Mouse (Mus musculus) regulatory T cell (primary cell): ENCODE data around the gene Vmn2r20.
"Not testable (repeated sequence)": the region's sequence is repeated elsewhere in the genome, so short reads cannot be mapped to it uniquely, and the experiment has no call there.

Experiments
- in situ Hi-C: fragments of 300-600 bp; cut with MboI, MseI; formaldehyde crosslinking; loops from one replicate; pipeline ENCODE4 v1.15.1; 2025; ENCODE audit warnings: high pct_unique_total_duplicates

Gene Vmn2r20

DNA sequence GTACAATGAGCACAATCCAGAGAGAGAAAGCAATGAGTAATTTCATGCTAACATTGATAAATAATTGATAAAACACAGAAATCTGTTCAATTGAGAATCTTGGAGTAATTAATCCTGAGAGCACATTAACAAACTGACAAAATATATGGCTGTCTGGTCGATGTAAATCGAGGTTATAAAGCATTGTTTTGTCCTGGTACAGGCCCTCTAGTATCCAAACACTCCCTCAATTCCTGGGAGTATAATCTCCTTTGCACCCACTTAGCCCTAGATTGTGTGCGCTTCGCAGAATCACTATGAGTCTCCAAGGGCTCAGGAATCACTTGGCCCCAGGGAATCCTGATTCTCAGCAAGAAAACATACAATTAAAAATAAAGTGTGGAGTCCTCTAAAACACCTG, at the start of gene Vmn2r20:
TSS of gene Vmn2r20 (minus strand) at position 101 of the 400 bp plus-strand sequence.
- in situ Hi-C loops: not testable (repeated sequence)

DNA sequence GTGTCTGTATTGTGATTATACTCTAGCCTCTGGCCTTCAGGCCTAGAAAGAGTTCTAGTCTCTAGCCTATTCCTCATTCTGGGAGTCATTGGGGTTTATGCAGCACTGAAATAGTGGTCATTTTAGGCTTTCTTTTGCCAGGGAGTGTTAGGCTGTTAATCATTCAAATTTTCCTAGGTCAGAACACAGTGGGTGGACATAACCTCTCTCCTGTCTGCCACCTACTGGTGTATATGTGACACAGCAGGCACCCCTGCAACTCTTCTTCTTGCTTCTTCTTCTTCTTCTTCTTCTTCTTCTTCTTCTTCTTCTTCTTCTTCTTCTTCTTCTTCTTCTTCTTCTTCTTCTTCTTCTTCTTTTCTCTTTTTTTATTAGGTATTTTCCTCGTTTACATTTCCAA, 6.5 kb upstream of the Vmn2r20 start:
- in situ Hi-C loops: not testable (repeated sequence)

DNA sequence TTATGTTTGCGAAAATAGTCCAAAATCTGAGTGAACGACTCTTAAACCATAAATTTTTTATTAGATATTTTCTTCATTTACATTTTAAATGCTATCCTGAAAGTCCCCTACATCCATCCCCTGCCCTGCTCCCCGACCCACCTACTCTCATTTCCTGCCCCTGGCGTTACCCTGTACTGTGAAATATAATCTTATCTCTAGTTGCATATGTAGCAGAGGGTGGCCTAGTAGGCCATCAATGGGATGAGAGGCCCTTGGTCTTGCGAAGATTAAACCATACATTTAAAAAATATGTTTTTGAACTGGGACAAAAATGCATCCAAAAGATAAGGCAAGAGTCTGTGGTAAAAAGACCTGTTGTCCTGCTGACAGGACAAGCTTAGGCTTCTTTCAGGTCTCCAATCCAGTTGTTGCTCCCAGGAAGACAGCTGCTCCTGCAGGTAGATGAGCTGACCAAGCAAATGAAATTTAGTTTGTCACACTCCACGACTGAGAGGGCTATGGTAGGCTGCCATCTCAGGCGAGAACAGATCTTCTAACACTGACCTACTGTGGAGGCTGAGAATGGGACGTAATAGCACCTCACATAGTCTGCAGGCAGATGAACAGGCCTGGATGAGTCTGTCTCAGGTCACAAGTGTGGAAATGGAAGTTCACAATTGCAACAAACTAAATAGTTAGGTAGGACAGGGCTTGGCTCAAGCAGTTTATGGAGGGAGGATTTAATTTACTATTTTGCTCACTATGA, 10.8 kb downstream of the Vmn2r20 start:
- in situ Hi-C loops: not testable (repeated sequence)

DNA sequence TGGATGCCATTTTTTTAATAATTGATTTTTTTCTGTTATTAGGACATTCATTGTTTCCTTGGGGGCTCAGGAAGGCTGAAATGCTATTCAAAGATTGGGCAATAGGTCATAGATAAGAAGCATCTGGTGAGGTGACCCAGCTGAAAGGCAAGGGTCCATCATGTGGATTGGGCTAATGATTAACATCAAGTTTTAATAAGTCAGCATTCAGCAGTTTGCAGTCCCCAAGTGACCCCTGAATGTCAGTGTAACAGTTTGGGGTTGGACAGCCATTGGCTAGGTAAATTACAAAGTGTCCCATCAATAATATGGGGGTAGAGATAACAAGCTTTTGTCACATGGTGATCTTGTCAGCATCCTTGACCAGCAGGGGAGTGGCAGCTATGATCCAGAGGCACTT, 29.1 kb downstream of the Vmn2r20 start:
- in situ Hi-C loops: not testable (repeated sequence)

- in situ Hi-C loops: no loop called here
Measured at GRCm38 (mm10) chr6:123346141-123346540, 71.8 kb downstream of the Vmn2r20 start.

- in situ Hi-C loops: no loop called here
Measured at GRCm38 (mm10) chr6:123340093-123340492, 77.8 kb downstream of the Vmn2r20 start.

- in situ Hi-C loops: no loop called here
Measured at GRCm38 (mm10) chr6:123332503-123332902, 85.4 kb downstream of the Vmn2r20 start.
